Mouse (Mus musculus) adrenal gland, postnatal 14 days (tissue): ENCODE results near the gene Ppm1m. TPM values are rescaled to one million over a fixed set of nuclear protein-coding genes. Genes with fewer than 3 reads are reported as not detected.

Experiments used
- DNase-seq: peaks from one replicate; pipeline ENCODE4 v3.0.0; 2021; ENCODE audit warnings: mixed read lengths
- long read RNA-seq, 2 experiments: library from polyadenylated mRNA; stranded (forward); transcript quantifications; one replicate each; pipeline ENCODE4 v2.0.0; 2021
- total RNA-seq: library from RNA; stranded (reverse); gene quantifications from 2 replicates; pipeline ENCODE4 v1.2.3, GENCODE M21; 2021

Gene Ppm1m
- 133 and 136 TPM in 2 replicates for total RNA-seq
- long read RNA-seq, experiment 1, transcript Ppm1m-203 (10 exons, 1,846 nt) = major isoform, 163 of 204 reads
- long read RNA-seq, experiment 1, partial matches to known transcripts = 9 of 204 reads
- long read RNA-seq, experiment 1, other reads (novel, unspliced or antisense) = 32 of 204 reads
- long read RNA-seq, experiment 2, transcript Ppm1m-203 (10 exons, 1,846 nt) = major isoform, 111 of 135 reads
- long read RNA-seq, experiment 2, partial matches to known transcripts = 6 of 135 reads
- long read RNA-seq, experiment 2, other reads (novel, unspliced or antisense) = 17 of 135 reads

DNA sequence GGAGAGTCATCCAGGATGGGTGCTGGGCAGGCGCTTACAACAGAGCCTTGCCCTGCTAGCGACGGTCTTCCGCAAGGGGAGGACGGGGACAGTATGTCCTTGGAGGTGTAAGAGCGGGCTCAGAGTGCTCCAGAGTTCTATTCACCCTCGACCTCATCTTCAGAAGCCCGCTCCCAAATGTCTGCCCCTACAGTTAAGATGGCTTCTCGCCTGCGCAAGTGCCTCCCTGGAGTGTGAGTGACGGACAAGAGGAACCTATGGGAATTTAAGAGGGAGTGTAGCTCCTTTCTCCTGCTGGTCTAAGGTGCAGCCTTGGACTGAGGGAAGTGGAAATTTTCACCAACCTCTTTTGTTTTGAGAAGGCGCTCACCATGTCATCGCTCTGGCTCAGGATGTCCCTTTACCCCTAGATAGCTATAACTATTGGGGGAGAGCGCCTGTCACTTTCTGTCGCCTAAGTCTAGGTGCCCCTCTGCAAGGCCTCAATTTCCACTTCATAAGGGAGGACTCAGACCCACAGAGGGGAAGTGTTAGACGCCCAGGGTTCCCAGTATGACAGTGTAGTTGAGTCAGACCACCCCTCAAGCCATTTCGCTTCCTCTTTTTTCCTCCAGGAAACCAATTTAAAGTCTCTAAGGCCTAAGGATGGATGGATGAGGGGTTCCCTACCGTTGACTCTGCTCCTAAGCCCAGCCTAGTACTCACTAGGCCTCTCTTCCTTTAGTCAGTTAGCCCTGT lies at the start of gene Ppm1m:
Gene Ppm1m, minus strand, starts transcription at position 212 of the 738 bp plus-strand sequence.
- no peak for DNase-seq

- DNase-seq = peak; percentile 77
Measured at GRCm38 (mm10) chr9:106242813-106243488, 43.4 kb upstream of the Ppm1m start.

DNA sequence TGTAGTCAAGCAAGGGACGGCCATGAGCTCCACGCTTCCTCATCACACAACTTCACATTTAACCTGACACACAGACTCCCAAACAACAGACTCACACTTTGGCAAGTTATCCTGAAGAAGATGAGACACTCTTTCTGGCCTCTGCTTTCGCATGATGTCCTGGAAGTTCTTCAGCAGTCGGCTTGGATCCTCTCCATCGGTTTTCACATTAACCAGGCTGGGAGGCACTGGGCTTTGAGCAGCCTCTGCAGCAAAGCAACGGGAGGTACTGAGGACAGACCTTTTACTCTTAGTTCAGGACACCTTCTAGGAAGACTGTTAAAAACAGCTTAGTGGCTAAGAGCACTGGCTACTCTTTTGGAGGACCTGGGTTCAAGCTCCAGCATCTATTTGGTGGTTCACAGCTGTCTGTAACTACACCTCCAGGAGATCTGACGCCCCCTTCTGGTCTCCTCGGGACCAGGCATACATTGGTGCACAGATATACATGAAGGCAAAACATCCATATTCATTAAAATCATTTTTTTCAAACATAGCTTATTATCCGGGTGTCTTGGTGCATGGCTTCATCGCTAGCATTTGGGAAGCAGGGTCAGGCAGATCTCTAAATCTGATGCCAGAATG lies 42.1 kb upstream of the Ppm1m start:
- DNase-seq = no peak

GRCm38 (mm10) chr9:106237878-106238277 lies 38.3 kb upstream of the Ppm1m start:
- DNase-seq = no peak

GRCm38 (mm10) chr9:106237401-106237800 lies 37.9 kb upstream of the Ppm1m start:
- DNase-seq = no peak

GRCm38 (mm10) chr9:106236818-106237211 lies 37.3 kb upstream of the Ppm1m start:
- no peak for DNase-seq

DNA sequence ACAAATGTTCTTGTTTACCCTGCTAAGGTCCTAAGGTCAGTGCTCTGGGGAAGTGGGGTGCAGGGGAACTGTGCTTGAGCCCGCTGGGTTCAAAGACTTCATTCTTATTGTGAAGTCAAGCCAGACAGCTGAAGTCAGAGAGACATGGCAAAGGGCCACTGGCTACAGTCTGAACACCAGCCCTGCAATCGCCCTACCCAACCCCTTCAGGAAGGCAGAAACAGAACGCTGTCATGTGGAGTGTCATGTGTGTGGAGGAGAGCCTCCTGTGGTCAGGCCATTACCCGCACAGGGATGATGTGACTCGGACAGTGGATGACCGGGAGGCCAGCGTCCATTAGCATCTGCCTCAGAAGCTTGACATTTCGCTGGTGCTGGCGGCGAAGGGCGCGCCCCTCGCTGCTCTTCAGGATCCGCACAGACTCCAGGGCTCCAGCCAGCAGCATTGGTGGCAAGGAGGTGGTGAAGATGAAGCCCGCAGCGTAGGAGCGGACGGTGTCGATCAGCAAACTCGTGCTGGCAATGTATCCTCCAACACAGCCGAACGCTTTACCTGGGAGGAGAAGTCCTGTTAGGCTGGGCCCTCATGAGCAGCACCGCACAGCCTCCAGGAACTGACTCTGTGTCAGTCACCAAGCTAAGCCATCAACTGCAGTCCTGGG lies 36.7 kb upstream of the Ppm1m start:
- no peak for DNase-seq

- peak; percentile 79 for DNase-seq
Measured at GRCm38 (mm10) chr9:106235194-106235830, 35.8 kb upstream of the Ppm1m start.

GRCm38 (mm10) chr9:106233953-106234352 lies 34.4 kb upstream of the Ppm1m start:
- DNase-seq = no peak

GRCm38 (mm10) chr9:106232956-106233355 lies 33.4 kb upstream of the Ppm1m start:
- peak; percentile 69 for DNase-seq

DNA sequence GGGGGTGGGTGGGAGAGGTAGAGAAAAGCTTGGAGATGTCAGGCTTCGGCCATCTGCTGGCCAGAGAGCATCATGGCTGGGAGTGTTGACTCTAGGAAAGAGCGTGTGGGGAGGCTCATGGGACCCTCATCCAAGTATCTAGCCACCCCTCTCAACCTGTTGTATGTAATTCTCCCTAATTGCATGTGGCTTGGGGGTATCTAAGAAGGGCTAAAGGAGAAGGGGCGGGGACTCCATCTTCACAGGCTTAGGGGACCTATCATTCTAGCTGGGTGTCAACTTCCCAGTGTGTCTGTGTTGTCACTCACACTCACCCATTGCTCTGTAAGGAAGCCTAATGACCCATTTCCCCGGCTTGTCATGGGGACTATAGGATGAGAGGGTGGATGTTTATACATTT lies 32.3 kb upstream of the Ppm1m start:
- no peak for DNase-seq

DNA sequence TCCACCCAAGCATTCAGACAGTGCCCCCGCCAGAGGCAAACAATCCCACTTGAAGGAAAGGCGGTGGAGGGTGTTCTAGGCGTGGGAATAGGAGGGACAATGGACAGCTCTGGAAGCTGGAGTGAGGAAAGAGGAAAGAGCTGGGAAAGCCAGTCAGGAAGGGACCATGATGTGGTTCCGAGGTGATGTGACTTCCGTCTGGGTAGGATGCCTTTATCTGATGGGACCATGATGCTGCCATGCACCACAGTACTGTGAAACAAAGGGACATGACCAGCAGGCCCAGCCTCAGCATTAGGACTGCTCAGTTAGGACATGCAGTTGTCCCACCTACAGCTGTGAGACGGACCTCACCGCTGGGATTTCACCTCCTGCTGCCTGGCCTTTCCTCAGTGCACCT lies 31.7 kb upstream of the Ppm1m start:
- no peak for DNase-seq

- DNase-seq = no peak
Measured at GRCm38 (mm10) chr9:106230734-106231106, 31.2 kb upstream of the Ppm1m start.

DNA sequence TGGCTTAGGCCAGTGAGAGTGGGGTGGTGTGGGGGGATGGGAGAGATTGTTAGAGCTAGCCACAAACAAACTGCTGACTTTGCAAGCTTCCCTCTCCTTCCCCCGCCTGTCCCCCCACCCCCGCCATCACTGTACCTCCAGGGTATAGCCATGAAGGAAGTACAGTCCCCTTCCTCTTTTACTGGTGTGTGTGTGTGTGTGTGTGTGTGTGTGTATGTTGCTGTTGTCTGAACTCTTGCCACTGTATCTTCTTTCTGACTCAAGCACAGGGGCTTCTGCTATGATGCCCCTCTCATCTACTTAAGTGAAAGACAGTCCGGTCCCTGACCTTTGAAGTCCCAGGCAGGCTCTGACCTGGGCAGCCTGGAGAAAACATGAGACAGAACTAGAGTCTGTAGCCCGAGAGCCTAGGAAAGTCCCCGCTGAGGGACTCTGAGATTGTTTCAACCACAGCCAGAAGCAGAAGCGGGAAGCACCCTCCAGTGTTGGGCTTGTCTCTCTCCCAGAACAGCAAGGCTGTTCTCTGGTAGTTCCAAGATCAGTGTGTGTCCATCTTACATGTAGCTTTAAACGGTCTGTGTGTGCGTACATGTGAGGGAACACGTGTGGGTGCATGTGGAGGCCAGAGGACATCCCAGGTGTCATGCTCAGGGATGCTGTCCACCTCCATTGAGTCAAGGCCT lies 30.6 kb upstream of the Ppm1m start:
- no peak for DNase-seq

GRCm38 (mm10) chr9:106227790-106228429 lies 28.4 kb upstream of the Ppm1m start:
- DNase-seq = no peak

DNA sequence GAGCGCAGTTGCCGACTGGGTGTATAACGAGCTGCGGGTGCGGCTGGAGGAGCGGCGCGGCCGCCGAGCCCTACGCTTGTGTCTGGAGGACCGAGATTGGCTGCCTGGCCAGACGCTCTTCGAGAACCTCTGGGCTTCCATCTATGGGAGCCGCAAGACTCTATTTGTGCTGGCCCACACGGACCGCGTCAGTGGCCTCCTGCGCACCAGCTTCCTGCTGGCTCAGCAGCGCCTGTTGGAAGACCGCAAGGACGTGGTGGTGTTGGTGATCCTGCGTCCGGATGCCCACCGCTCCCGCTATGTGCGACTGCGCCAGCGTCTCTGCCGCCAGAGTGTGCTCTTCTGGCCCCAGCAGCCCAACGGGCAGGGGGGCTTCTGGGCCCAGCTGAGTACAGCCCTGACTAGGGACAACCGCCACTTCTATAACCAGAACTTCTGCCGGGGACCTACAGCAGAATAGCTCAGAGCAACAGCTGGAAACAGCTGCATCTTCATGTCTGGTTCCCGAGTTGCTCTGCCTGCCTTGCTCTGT lies 26.7 kb upstream of the Ppm1m start:
- peak; percentile 53 for DNase-seq

- DNase-seq = no peak
Measured at GRCm38 (mm10) chr9:106225469-106226150, 26.1 kb upstream of the Ppm1m start.

DNA sequence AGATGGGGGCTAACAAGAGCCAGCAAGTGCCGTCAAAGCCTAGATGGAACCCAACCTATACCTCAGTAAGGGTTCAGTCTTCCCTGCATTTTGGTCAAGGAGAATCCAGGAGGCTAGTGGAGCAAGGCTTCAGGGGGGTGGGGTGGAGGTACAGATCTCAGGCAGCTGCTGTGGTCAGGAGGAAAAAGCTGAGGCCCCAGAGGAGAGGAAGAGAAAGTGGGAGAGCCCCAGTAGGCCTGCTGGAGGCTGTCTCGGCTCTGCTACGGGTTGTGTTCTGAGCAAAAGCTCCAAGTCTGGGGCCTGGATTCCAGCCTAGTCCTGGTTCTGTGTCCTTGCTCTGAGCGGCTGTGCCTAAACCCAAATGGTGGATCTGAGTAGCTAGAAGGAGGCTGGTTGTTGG lies 23.4 kb upstream of the Ppm1m start:
- DNase-seq = no peak

DNA sequence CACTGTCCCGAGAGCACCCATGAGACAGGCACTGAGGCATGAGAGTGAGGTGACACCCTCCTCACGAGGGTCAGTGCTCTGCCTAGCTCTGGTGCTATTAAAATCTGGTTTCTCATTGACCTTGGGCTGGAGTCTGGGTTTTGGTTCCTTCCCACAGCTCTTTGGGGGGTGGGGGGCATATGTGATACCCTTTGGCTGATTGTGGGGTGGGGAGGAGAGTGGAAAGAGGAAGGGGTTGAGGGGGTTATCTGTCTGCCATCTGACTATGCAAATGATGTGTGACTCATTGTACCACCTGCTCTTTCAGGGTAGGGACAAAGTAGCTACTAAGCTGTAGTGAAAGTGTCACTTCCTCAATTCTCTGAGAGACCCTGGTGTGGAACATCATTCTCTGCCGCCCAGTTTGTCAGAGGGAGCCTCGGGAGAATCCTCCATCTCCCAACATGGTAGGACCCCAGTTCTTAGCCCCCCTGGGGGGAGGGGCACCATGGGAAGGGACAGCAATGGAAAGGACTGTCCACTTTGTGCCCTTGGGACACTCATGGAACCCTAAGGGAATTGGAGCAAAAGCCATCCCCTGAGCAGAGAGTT lies 22.8 kb upstream of the Ppm1m start, which contains the start of gene Tlr9:
Gene Tlr9, plus strand, starts transcription at position 338 of the 591 bp plus-strand sequence.
- no peak for DNase-seq
